Mouse (Mus musculus) spleen, embryonic (tissue): ENCODE measurements around the gene Kcnj12.

ENCODE experiments used
- CTCF ChIA-PET: fragments of 350-600 bp; sonication (Branson Sonifier 250); formaldehyde crosslinking; loops from one replicate; lab custom pipeline; 2022; lab: Charles Lee

The Kcnj12 gene

DNA sequence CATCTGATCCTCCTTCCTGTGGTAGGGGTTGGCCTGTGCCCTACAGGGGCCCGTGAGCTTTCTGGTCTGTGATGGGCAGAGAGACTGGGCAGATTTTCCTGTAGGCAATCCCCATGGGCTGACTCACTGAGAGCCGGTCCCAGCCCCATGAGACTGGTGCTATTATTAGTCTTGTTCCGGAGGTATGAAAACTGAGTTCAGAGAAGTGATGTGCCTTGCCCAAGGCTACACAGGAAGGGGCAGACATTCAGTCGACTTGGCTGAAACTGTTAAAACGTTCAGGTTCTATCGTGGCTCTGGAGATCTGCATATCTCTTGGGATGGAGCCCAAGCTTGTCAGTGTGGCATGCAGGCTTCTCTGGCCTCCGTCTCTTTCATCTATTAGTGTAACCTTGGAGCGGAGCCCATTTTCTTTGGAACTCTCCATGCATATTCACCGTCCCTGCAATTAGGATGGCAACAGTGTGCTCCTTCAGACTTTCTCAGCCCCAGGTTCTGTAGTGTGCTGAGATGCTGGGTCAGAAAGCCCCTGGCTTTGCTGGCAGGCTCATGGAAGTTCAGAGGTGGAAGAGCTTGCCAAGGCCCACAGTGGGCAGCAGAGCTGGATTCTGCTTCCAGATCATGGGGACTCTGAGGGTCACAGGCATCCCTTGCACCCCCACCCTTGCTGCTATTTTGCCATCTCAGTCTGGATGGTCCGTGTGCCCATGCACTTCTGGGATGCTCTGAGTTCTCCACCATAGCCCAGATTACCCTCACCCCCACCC is 37.5 kb downstream of the Kcnj12 start:
- CTCF ChIA-PET = interaction anchor here (0.5 kb wide), 1 partner anchor 304 kb away, joined by 3 read pairs; no protein-coding TSS in a partner anchor

DNA sequence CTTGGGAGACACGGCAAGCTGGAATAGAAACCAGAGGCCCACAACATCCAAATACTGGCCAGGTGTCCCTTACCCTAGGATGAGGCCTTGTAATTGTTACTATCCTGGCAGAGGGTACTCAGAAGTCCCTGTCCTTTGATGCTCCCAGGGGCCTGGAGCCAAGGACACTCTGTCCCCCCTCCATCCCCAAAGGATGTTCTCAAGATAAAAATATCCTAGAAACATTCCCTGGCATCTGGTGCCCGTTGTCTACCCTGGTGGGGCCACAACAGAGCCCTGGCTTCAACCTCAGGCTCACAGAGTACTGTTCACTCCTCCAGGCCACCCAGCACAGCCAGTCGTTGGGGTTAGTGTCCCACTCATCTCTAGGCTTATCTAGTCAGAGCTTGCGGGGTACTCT is 38.3 kb downstream of the Kcnj12 start:
- CTCF ChIA-PET = no interaction called here

- CTCF ChIA-PET = interaction anchor here (0.5 kb wide), 1 partner anchor 19 kb away, joined by 6 read pairs; no protein-coding TSS in a partner anchor
Measured at GRCm38 (mm10) chr11:61062548-61063461, 40.4 kb downstream of the Kcnj12 start.

DNA sequence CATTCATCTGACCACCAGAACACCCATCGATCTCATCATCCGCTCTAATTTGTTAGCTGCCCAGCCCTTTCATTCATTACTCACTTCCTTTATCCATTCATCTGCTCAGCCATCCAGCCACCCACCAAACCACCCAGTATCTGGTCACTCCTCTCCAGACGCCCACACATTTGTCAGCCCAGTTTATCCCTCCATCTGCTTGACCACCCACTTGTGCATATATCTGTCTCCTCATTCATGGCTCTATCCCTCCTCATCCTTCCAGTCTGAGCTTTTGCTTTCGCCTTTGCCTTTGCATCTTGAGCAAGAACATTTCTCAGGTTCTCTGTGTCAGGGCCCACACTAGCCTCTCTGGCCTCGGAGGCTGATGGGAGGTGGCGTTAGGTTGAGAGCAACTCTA is 41.1 kb downstream of the Kcnj12 start:
- CTCF ChIA-PET = no interaction called here

- CTCF ChIA-PET = no interaction called here
Measured at GRCm38 (mm10) chr11:61065620-61066019, 43.3 kb downstream of the Kcnj12 start.

- CTCF ChIA-PET = no interaction called here
Measured at GRCm38 (mm10) chr11:61067133-61067835, 44.9 kb downstream of the Kcnj12 start.

DNA sequence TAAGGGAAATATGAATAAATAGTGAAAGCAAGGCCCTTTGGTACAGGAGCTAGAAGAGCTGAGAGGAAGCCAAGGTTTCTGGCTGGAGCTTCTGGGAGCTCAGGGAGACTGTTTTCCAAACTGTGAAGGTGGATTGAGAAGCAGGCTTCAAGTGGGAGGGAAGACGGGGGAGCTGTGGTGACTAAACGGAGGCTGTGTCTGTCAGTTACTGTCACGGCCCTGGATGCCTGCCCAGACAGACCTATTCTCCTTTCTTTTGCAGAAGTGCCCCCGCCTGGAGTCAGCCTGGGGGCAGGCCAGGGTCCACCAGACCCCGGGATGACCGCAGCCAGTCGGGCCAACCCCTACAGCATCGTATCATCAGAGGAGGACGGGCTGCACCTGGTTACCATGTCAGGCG is 46.5 kb downstream of the Kcnj12 start:
- CTCF ChIA-PET = no interaction called here

GRCm38 (mm10) chr11:61069645-61070044 is 47.3 kb downstream of the Kcnj12 start:
- CTCF ChIA-PET = no interaction called here

- CTCF ChIA-PET = no interaction called here
Measured at GRCm38 (mm10) chr11:61074646-61075317, 52.4 kb downstream of the Kcnj12 start.

DNA sequence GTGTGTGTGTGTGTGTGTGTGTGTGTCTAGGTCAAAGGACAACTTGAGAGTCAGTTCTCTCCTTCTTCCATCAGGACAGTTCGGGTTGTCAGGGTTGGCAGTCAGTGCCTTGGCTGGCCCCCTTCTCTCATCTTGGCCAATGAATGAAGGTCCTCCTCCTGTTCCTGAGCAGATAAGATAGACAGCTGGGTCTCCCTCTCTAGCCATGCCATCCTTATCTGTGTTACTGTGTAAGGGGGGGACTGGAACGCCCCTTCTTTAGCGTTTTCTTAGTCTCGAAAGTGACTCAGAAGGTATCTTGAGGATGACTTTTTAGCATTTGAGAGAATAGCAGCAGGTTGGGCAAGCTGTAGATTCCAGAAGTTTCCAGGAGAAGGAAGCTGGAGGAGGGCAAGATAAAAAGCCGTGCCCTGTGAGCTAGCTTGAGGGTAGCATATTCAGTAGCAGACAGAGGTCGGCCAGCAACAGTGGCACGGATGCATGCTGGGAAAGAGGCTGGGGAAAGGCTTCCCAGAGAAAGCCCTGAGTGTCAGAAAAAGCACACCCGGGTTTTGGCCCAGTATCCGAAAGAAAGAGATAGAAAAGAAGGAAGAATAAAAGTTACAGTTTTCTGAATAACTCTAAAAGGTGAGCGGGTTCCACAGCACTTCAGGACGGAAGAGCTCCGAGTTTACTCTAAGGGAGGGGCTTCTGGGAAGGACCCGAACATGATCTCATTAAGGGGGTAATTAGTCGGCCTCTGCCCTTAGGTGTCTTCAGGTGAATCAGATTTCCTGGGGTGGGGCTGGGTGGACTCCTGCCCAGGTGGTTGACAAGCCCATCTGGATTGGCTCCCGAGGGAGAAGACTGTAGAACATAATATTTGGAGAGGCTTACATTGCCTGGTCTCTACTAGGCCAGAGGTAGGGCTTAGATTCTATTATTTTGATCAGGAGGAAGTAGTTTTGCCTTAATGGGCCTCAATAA is 53.3 kb downstream of the Kcnj12 start:
- CTCF ChIA-PET = interaction anchor here (0.7 kb wide), 1 partner anchor 1064 kb away, joined by 3 read pairs; no protein-coding TSS in a partner anchor

- CTCF ChIA-PET = no interaction called here
Measured at GRCm38 (mm10) chr11:61081624-61082023, 59.3 kb downstream of the Kcnj12 start.

- CTCF ChIA-PET = interaction anchor here (0.5 kb wide), 1 partner anchor 160 kb away, joined by 3 read pairs; no protein-coding TSS in a partner anchor
Measured at GRCm38 (mm10) chr11:61090195-61090594, 67.8 kb downstream of the Kcnj12 start.

DNA sequence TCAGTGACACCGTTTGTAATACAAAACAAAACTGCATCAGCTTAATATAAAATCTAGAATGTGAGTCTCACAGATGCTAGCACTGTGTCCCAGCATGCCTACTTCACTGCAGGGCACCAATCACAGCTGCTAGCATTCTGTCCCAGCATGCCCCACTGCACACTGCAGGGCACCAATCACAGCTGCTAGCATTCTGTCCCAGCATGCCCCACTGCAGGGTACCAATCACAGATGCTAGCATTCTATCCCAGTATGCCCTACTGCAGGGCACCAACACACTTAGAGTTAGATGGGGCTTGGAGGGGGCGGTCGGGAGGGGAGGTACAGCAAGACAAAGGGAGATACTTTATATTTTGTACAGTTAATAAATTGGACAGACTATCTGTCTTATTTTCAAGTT is 68.8 kb downstream of the Kcnj12 start:
- CTCF ChIA-PET = no interaction called here

DNA sequence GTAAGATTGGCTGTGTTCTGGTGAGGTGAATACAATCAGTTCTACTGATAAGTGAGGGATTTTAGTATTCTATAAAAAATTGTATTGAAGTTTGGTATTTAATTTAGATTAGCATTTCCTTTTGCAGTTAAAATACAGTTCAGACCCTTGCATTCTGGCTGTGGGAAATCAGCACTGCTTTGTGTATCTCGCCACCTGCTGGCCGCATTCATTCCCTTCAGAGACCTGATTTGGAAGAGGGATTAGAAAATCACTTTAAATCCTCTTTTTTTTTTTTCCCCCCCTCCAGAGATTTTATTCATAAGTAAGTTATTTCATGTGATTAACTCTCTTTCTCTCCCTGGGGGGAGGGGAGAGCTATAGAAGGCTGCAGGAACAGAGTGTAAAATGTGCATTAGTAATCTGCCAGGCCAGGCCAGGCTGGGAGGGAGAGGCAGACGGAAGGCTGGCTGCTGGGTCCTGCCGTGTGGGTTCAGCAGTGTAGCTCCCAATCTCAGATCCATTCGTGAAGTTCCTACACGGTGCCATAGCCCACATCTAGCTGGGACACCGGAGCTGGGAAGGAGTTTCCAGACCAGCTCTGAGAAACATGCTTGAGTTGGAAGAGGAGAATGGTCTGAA is 69.4 kb downstream of the Kcnj12 start:
- CTCF ChIA-PET = interaction anchor here (0.7 kb wide), 2 partner anchors 88 to 255 kb away, joined by 3 to 4 read pairs; no protein-coding TSS in a partner anchor

GRCm38 (mm10) chr11:61098046-61098445 is 75.7 kb downstream of the Kcnj12 start:
- CTCF ChIA-PET = no interaction called here

DNA sequence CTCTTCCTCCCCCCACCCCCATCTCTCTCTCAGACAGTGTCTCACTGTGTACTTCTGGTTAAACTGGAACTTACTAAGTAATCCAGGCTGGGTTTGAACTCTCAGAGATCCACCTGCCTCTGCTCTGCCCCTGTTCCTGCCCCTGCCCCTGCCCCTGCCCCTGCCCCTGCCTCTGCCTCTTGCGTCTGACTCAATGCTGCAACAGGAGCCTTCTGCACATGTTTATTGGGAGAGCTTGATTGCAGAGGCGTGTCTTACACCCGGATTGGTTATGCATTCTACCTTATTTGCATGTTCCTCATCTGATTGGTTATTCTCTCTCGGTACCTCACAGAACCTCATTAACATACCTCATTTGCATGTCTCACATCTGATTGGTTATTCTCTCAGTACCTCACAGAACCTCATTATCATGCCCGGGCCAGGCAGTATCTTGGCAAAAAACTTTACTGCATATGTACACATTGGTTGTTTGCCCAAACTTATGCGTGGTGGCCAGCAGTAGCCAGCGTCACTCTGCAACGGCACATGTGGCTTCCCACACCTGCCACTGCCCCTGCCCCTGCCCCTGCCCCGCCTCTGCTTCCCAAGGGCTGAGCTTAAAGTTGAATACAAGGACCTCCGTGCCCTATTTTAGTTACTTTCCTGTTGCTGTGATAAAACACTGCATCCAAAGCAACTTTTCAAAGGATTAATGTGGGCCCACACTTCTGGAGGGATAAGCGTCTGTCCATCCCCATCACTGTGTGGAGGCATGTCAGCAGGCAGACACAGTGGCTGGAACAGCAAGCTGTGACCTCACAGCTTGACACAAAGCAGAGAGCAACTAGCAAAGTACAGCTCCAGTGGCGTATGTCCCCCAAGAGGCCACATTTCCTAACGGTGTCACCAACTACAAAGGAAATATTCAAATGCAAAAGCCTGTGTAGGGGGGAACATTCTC is 80.3 kb downstream of the Kcnj12 start:
- CTCF ChIA-PET = interaction anchor here (0.7 kb wide), 1 partner anchor 53 kb away, joined by 3 read pairs; no protein-coding TSS in a partner anchor

DNA sequence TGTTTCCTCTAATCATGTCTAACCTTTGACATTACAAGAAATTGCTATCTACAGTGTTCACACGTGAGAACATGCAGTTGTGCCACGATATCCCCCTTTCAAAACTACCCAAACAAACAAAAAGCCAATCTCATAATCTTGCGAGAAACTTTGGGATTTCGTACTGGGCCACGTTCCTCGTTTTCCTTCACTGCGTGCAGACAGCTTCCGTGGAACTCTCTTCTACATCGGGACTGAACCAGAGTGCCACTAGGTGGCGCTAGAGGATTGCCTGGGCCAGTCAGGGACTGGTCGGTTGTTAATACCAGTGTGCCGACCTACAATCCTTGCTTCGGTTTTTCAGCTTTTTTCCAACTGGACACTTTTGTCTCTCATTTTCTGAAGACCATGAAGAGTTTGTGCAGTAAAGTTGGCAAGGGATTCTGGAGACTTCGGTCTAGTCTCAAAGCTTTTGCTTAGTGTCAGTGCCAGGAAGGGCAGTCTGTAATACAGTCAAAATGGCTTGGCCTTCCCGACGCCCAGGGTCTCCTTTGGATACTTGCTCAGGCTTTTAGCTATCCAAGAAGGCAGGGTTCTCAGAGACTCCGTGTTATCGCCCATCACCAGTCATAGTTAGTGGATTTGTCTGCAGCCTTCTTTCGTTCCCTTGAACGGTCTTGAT is 82.0 kb downstream of the Kcnj12 start:
- CTCF ChIA-PET = interaction anchor here (0.5 to 2.3 kb wide), 4 partner anchors 27 to 52 kb away, joined by 3 to 9 read pairs (median 4); no protein-coding TSS in a partner anchor
